Mouse (Mus musculus) heart, adult 18-20 months (tissue): Measurements from ENCODE around the gene Syne2. TPM values are rescaled to one million over a fixed set of nuclear protein-coding genes. Genes with fewer than 3 reads are reported as not detected.
A peak's percentile ranks its signal among the peaks of the same experiment; 100 is the strongest.

ENCODE experiments used
- DNase-seq, 2 experiments: peaks; one replicate each; pipeline ENCODE4 v3.0.0; 2021 to 2022; ENCODE audit warnings: mixed read lengths in 1 of 2
- total RNA-seq, 2 experiments: library from RNA; stranded (reverse); gene quantifications; 2 replicates each; pipeline ENCODE4 v1.2.3; 2021

Syne2 gene
- total RNA-seq, 2 experiments from 2014 or later = 26.7 to 31.4 TPM

GRCm38 (mm10) chr12:75927596-75927995, 109.7 kb downstream of the Syne2 start:
- DNase-seq = peak in 1 of 2 experiments; percentile 16

- DNase-seq = no peak
Observed at GRCm38 (mm10) chr12:75933561-75933960, 115.6 kb downstream of the Syne2 start.

- DNase-seq = peak; percentile 28 to 70
Observed at GRCm38 (mm10) chr12:75951328-75951727, 133.4 kb downstream of the Syne2 start.

GRCm38 (mm10) chr12:75952011-75952410, 134.1 kb downstream of the Syne2 start:
- no peak for DNase-seq

GRCm38 (mm10) chr12:75966441-75967195, 148.7 kb downstream of the Syne2 start:
- no peak for DNase-seq

GRCm38 (mm10) chr12:75979079-75979478, 161.1 kb downstream of the Syne2 start:
- DNase-seq = no peak

- no peak for DNase-seq
Observed at GRCm38 (mm10) chr12:75983336-75983735, 165.4 kb downstream of the Syne2 start.

- no peak for DNase-seq
Observed at GRCm38 (mm10) chr12:75992226-75992858, 174.4 kb downstream of the Syne2 start.

- DNase-seq = no peak
Observed at GRCm38 (mm10) chr12:75992946-75993345, 175.0 kb downstream of the Syne2 start.

GRCm38 (mm10) chr12:75995086-75995485, 177.2 kb downstream of the Syne2 start:
- DNase-seq = peak; percentile 33

- no peak for DNase-seq
Observed at GRCm38 (mm10) chr12:75997547-75997946, 179.6 kb downstream of the Syne2 start.

GRCm38 (mm10) chr12:75998416-75998815, 180.5 kb downstream of the Syne2 start:
- no peak for DNase-seq

- DNase-seq = peak; percentile 27 to 41
Observed at GRCm38 (mm10) chr12:76004697-76005249, 186.8 kb downstream of the Syne2 start.

GRCm38 (mm10) chr12:76008991-76009390, 191.1 kb downstream of the Syne2 start:
- no peak for DNase-seq

GRCm38 (mm10) chr12:76012789-76013188, 194.9 kb downstream of the Syne2 start:
- DNase-seq = no peak

GRCm38 (mm10) chr12:76013480-76013879, 195.5 kb downstream of the Syne2 start:
- no peak for DNase-seq

GRCm38 (mm10) chr12:76015026-76015425, 197.1 kb downstream of the Syne2 start:
- DNase-seq = no peak

- DNase-seq = peak; percentile 7 to 15
Observed at GRCm38 (mm10) chr12:76015489-76015888, 197.6 kb downstream of the Syne2 start.

- peak; percentile 51 to 84 for DNase-seq
Observed at GRCm38 (mm10) chr12:76016123-76017101, 198.5 kb downstream of the Syne2 start.

- no peak for DNase-seq
Observed at GRCm38 (mm10) chr12:76018640-76019039, 200.7 kb downstream of the Syne2 start.

GRCm38 (mm10) chr12:76042301-76042700, 224.4 kb downstream of the Syne2 start:
- no peak for DNase-seq

GRCm38 (mm10) chr12:76046561-76046960, 228.6 kb downstream of the Syne2 start:
- DNase-seq = peak; percentile 10 to 23
